Mouse (Mus musculus) kidney, embryonic 15.5 days (tissue): ENCODE data around the gene Cbln4. TPM values are rescaled to one million over a fixed set of nuclear protein-coding genes. Genes with fewer than 3 reads are reported as not detected.

ENCODE experiments used
- ATAC-seq: fragments of 200-750 bp; cut with Nextera tagmentation; replicated peaks from 2 replicates; pipeline ENCODE4 v1.8.0; 2017; ENCODE audit warnings: moderate TSS enrichment; ENCODE audit not compliant: low FRiP score
- H3K27ac ChIP-seq: fragments of 300-500 bp; sonication (generic); 2 replicates; pipeline ENCODE4 v1.5.1; 2015; ENCODE audit warnings: mild to moderate bottlenecking, inconsistent platforms
- H3K27me3 ChIP-seq: fragments of 300-500 bp; sonication (generic); 2 replicates; pipeline ENCODE4 v1.6.1; 2015; ENCODE audit warnings: inconsistent platforms
- H3K36me3 ChIP-seq: fragments of 300-500 bp; sonication (generic); 2 replicates; pipeline ENCODE4 v1.6.1; 2015; ENCODE audit warnings: inconsistent platforms
- H3K4me1 ChIP-seq: fragments of 300-500 bp; sonication (generic); 2 replicates; pipeline ENCODE4 v1.6.1; 2015; ENCODE audit warnings: inconsistent platforms
- H3K4me2 ChIP-seq: fragments of 300-500 bp; sonication (generic); 2 replicates; pipeline ENCODE4 v1.6.1; 2015; ENCODE audit warnings: moderate library complexity, mild to moderate bottlenecking, inconsistent platforms
- H3K4me3 ChIP-seq: fragments of 300-500 bp; sonication (generic); replicated peaks from 2 replicates; pipeline ENCODE4 v1.5.1; 2015; ENCODE audit warnings: mild to moderate bottlenecking, inconsistent platforms
- H3K9ac ChIP-seq: fragments of 300-500 bp; sonication (generic); 2 replicates; pipeline ENCODE4 v1.6.1; 2015; ENCODE audit warnings: mild to moderate bottlenecking, inconsistent platforms
- H3K9me3 ChIP-seq: fragments of 300-500 bp; sonication (generic); replicated peaks from 2 replicates; pipeline ENCODE4 v1.6.1; 2016; ENCODE audit warnings: inconsistent platforms
- WGBS: fragments of 180-500 bp; shearing (Covaris S2); methylation state at CpG from one replicate; pipeline ENCODE4 v1.1.7; 2015; ENCODE audit warnings: mixed read lengths; 5-methylcytosine and 5-hydroxymethylcytosine counted together
- polyA plus RNA-seq: library from polyadenylated mRNA; unstranded; fragments of >200 nt; fragmentation: Nextera tagmentation; extraction: Ambion mirVana; gene quantifications from 2 replicates; pipeline ENCODE4 v1.2.1, GENCODE M21; 2015

The Cbln4 gene
- polyA plus RNA-seq, 1 experiment from 2014 or later = 4.2 TPM

- H3K4me3 ChIP-seq = no peak overlapping the region
- 74% methylated on average over 12 of the region's 12 CpGs for WGBS
- no peaks in the 10 kb centered on the region for H3K4me1 ChIP-seq
- no peak overlapping the region for H3K4me2 ChIP-seq
- no peak for ATAC-seq
- H3K36me3 ChIP-seq = no peaks in the 10 kb centered on the region
- no peak overlapping the region for H3K27ac ChIP-seq
- no peaks in the 10 kb centered on the region for H3K27me3 ChIP-seq
- H3K9ac ChIP-seq = no peak overlapping the region
- no peaks in the 10 kb centered on the region for H3K9me3 ChIP-seq
Observed at GRCm38 (mm10) chr2:172025459-172026130, 17.7 kb downstream of the Cbln4 start.

DNA sequence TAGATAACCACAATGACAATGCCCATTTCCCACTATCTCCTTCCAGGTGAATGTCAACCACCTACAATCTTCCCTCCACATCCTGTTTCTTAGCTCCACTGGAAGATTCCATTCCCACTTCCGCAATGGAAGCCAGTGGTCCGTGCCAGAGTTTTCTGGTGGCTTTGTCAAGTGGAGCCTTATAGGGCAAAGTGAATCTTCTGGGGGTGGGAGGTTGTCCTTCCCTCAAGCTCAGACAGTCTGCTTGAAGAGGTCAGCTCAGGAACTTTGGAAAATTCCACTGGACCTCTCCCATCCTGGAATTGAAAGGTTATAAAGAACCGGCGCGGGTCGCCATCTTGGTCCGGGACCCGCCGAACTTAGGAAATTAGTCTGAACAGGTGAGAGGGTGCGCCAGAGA is 36.5 kb downstream of the Cbln4 start:
- 93% methylated on average over 10 of the region's 10 CpGs for WGBS
- Histone ChIP-seq H3K4me3 (no peak overlapping the region), H3K4me1 (peaks cover 18% of the 10 kb centered on the region), H3K27ac (no peak overlapping the region), H3K9me3 (no peaks in the 10 kb centered on the region), H3K36me3 (no peaks in the 10 kb centered on the region), H3K4me2 (no peak overlapping the region), H3K9ac (no peak overlapping the region), H3K27me3 (no peaks in the 10 kb centered on the region)
- no peak for ATAC-seq

GRCm38 (mm10) chr2:172005970-172006369 is 37.3 kb downstream of the Cbln4 start:
- Histone ChIP-seq H3K27me3 (no peaks in the 10 kb centered on the region), H3K4me1 (peaks cover 18% of the 10 kb centered on the region), H3K36me3 (no peaks in the 10 kb centered on the region), H3K9ac (no peak overlapping the region), H3K4me2 (no peak overlapping the region), H3K27ac (no peak overlapping the region), H3K4me3 (no peak overlapping the region), H3K9me3 (no peaks in the 10 kb centered on the region)
- no peak; the same call in 1 of the 2 replicates for ATAC-seq
- 13% methylated on average over 7 of the region's 7 CpGs for WGBS

DNA sequence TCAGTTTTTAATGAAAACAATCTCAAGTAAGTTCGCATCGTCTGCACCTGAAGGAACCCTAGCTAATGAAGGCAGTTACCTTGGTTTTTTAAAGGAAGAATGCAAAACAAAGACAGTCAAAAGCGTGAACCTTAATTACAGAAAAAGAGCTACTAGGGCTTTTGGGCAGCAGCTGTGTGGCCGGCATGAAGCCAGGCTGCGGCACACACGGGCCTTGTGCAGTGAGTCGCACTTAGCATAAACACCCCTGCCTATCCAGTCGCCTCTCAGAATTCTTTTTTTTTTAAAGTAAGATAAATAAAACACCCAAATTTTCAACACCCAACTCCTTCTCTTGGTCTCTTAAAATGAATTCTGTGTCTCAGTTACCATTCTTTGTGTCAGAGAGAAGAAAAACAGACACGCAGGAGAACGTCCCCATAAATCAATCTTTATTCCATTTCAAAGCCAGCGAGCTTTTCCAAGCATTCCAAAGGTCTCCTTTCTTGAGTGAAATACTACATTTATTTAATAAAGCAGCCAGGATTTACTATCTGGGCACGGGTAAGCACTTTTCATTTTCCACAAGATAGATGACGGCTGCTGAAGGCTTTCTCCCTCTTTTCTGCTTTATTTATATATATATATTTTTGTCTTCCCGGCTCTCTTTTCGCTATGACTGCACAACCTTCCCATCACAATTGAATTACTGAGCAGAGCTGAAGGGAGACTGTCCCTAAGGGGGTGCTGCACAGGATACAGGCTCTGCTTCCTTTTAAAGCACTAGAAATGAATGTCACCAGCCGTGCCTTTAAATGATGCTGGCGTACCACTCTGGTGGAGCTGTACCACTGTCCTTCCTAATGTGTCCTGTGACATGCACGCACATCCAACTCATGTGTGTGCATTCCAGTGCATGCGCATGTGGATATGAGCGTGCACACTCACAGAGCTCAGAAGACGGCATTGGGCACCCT is 39.0 kb downstream of the Cbln4 start:
- 38% methylated on average over 21 of the region's 21 CpGs for WGBS
- no peaks in the 10 kb centered on the region for H3K27me3 ChIP-seq
- no peaks in the 10 kb centered on the region for H3K9me3 ChIP-seq
- no peaks in the 10 kb centered on the region for H3K36me3 ChIP-seq
- H3K9ac ChIP-seq = no peak overlapping the region
- no peak for ATAC-seq
- H3K27ac ChIP-seq = no peak overlapping the region
- no peak overlapping the region for H3K4me2 ChIP-seq
- H3K4me3 ChIP-seq = no peak overlapping the region
- H3K4me1 ChIP-seq = peaks cover 26% of the 10 kb centered on the region

DNA sequence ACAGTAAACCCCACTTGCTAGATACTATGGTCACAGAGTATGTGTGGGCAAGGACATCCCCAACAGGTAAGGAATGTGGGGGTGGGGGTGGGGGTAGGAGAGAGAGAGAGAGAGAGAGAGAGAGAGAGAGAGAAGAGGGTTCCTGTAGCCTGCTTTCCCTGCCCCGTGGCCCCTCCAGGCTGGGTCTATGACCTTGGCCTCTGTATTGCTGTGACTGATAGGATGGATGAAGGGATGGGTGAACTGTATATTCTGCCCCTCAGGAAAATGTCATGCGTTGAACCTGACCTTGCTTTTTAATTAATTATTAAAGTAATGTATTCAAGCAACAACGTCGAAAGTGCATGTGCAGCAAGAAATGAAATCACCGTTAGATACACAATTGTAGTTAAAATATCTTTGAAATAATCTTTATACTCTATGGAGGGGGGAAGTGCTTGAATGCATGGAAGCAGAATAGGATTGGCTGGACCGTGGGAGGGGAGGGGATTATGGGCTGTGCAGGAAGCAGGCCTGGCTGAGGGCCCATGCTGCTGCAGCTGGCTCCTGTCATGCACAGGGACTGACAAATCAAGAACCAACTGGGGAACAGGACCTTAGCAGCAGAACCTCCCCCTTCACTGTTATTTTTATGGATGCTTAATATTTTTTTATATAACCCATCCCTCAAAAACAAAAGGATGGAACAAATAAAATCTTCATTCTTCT is 46.1 kb downstream of the Cbln4 start:
- WGBS = 57% methylated on average over 6 of the region's 6 CpGs
- ATAC-seq = peak; percentile 84
- Histone ChIP-seq H3K9me3 (no peaks in the 10 kb centered on the region), H3K4me2 (no peak overlapping the region), H3K4me3 (no peak overlapping the region), H3K9ac (no peak overlapping the region), H3K4me1 (peaks cover 29% of the 10 kb centered on the region), H3K27ac (no peak overlapping the region), H3K36me3 (no peaks in the 10 kb centered on the region), H3K27me3 (no peaks in the 10 kb centered on the region)

- H3K4me2 ChIP-seq = no peak overlapping the region
- no peaks in the 10 kb centered on the region for H3K36me3 ChIP-seq
- no peak for ATAC-seq
- no peak overlapping the region for H3K9ac ChIP-seq
- no peaks in the 10 kb centered on the region for H3K9me3 ChIP-seq
- no peak overlapping the region for H3K27ac ChIP-seq
- no peaks in the 10 kb centered on the region for H3K27me3 ChIP-seq
- H3K4me3 ChIP-seq = no peak overlapping the region
- H3K4me1 ChIP-seq = peaks cover 27% of the 10 kb centered on the region
- WGBS = 72% methylated on average over 6 of the region's 6 CpGs
Observed at GRCm38 (mm10) chr2:171994861-171995260, 48.4 kb downstream of the Cbln4 start.

DNA sequence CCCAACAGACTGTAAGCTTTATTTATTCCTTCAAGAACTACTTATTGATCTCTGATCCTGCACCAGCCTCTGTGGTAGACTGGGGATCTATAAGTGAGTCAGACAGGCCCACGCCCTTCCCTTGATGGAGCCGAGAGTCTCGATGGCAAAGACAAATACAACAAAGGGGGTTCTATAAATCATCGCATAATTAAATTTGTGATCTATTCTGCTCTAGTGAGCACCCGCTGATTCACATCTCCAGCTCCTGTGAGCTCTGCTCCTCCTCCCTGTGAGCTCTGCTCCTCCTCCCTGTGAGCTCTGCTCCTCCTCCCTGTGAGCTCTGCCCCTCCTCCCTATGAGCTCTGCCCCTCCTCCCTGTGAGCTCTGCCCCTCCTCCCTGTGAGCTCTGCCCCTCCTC is 49.0 kb downstream of the Cbln4 start:
- no peak for ATAC-seq
- Histone ChIP-seq H3K9me3 (no peaks in the 10 kb centered on the region), H3K27ac (no peak overlapping the region), H3K4me3 (no peak overlapping the region), H3K4me2 (no peak overlapping the region), H3K36me3 (no peaks in the 10 kb centered on the region), H3K4me1 (peaks cover 21% of the 10 kb centered on the region), H3K27me3 (no peaks in the 10 kb centered on the region), H3K9ac (no peak overlapping the region)
- WGBS = 61% methylated on average over 5 of the region's 5 CpGs

DNA sequence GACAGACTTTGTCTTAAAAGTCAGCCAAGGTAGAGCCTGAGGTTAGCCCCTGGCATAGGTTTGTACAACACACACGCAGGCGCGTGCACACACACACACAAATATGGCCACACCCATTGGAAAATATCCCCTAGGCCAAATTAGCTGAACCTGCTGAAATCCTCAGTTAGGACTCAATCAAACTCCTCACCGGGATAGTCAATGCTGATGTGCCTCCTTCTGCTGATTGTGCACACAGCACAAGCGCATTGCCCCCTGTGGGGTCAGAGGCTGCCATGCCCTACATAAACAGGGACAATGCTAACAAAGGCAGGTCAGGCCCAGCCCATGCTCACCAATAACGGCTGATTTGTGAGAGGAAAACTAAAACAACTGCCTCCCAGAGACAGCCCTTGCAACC is 56.6 kb downstream of the Cbln4 start:
- no peak overlapping the region for H3K9ac ChIP-seq
- no peaks in the 10 kb centered on the region for H3K4me1 ChIP-seq
- H3K4me2 ChIP-seq = no peak overlapping the region
- H3K9me3 ChIP-seq = no peaks in the 10 kb centered on the region
- 32% methylated on average over 6 of the region's 6 CpGs for WGBS
- H3K4me3 ChIP-seq = no peak overlapping the region
- no peaks in the 10 kb centered on the region for H3K27me3 ChIP-seq
- no peaks in the 10 kb centered on the region for H3K36me3 ChIP-seq
- ATAC-seq = no peak
- no peak overlapping the region for H3K27ac ChIP-seq

Other genes with a start within 250 kb of the Cbln4 start
- not detected in 2 replicates for gene Mc3r, start 205.0 kb upstream of the Cbln4 start, polyA plus RNA-seq